Mouse (Mus musculus): ENCODE data around the gene Sec22c. TPM values are rescaled to one million over a fixed set of nuclear protein-coding genes. Genes with fewer than 3 reads are reported as not detected.

The Sec22c gene
- polyA plus RNA-seq, 1 experiment from 2014 or later = 13.9 TPM

DNA sequence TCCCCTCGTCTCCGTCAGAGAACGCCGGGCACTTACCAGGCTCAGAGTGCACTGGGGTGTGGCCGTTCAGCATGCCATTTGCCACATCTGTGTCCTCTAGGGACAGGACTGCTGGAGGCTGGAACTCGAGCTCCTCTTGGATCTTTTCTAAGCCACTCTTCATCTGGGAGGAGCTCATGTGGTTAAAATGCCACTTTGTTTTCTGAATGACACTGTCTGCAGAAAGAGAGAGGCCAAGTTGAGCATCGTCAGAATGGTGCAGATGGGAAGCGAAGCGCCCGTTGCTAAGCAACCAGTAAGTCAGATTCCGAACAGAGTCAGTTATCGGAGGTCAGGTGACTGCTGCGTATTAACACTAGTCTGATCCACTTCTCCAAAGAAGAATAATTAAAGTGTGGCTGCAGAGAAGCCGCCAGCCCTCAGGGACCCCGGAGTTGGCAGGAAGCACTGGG lies 15.1 kb downstream of the Sec22c start:
- WGBS = 83% methylated on average over 15 of the region's 15 CpGs
- H3K27me3 ChIP-seq = no peaks in the 10 kb centered on the region
- no peak overlapping the region for H3K4me2 ChIP-seq
- H3K27ac ChIP-seq = no peak overlapping the region
- H3K36me3 ChIP-seq = peaks cover 83% of the 10 kb centered on the region
- no peak for ATAC-seq (ENCODE audit: insufficient number of reproducible peaks, insufficient read depth, low FRiP score, low TSS enrichment, low read depth)
- H3K9ac ChIP-seq (replicated peaks) = no peak overlapping the region
- no peak overlapping the region for H3K4me3 ChIP-seq (replicated peaks)
- no peaks in the 10 kb centered on the region for H3K4me1 ChIP-seq (replicated peaks)
- no peaks in the 10 kb centered on the region for H3K9me3 ChIP-seq

- Histone ChIP-seq H3K27ac (no peak overlapping the region), H3K4me2 (no peak overlapping the region), H3K4me3 (replicated peaks) (no peak overlapping the region), H3K4me1 (replicated peaks) (0 out of 2 replicates have a peak, but pooled peaks cover 7% of the 10 kb centered on the region), H3K9me3 (no peaks in the 10 kb centered on the region), H3K36me3 (peaks cover 68% of the 10 kb centered on the region), H3K9ac (replicated peaks) (no peak overlapping the region), H3K27me3 (peaks cover 2% of the 10 kb centered on the region; the same call in 1 of the 2 replicates)
- no peak for ATAC-seq (ENCODE audit: insufficient number of reproducible peaks, insufficient read depth, low FRiP score, low TSS enrichment, low read depth)
- 79% methylated on average over 7 of the region's 7 CpGs for WGBS
These were observed 20.6 kb downstream of the Sec22c start for GRCm38 (mm10) chr9:121684702-121685101.

DNA sequence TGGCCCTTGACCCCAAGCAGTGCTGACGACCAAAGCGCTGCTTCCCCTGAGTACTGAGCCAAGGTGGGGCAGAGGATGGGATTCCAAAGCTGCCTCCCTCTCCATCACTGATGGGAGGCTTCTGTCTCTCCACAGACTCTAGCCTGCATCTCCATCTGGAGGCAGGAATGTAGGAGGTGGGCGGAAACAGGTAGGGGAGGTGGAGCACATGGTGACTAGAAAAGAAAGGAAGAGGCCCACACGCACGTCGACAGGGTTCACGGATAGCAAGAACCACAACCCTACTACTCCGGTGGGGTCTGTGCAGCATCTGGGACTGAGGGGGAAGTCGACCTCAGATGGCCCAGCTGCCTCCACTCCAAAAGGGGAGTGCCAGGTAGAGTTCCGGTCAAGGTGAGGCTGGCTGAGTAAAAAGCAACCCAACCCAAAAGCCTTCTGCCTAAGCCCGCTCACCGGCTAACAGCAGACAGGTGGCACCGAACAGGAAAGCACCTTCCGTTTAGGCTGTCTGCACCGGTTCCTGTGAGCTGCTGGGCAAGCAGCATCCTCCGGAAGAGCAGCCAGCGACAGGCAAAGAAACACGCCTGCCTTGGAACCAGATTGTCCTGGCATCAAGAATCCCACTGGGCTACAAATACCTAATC lies 23.1 kb downstream of the Sec22c start:
- Histone ChIP-seq H3K27ac (no peak overlapping the region), H3K4me1 (replicated peaks) (0 out of 2 replicates have a peak, but pooled peaks cover 10% of the 10 kb centered on the region), H3K4me3 (replicated peaks) (no peak overlapping the region), H3K36me3 (peaks cover 44% of the 10 kb centered on the region), H3K9ac (replicated peaks) (no peak overlapping the region), H3K9me3 (no peaks in the 10 kb centered on the region), H3K4me2 (no peak overlapping the region), H3K27me3 (peaks cover 12% of the 10 kb centered on the region; the same call in 1 of the 2 replicates)
- no peak for ATAC-seq (ENCODE audit: insufficient number of reproducible peaks, insufficient read depth, low FRiP score, low TSS enrichment, low read depth)
- 77% methylated on average over 18 of the region's 18 CpGs for WGBS

GRCm38 (mm10) chr9:121681191-121681590 lies 24.1 kb downstream of the Sec22c start:
- peaks cover 12% of the 10 kb centered on the region for H3K27me3 ChIP-seq
- no peak overlapping the region for H3K27ac ChIP-seq
- H3K4me2 ChIP-seq = no peak overlapping the region
- ATAC-seq (ENCODE audit: insufficient number of reproducible peaks, insufficient read depth, low FRiP score, low TSS enrichment, low read depth) = no peak
- no peak overlapping the region for H3K4me3 ChIP-seq (replicated peaks)
- no peak overlapping the region for H3K9ac ChIP-seq (replicated peaks)
- peaks cover 37% of the 10 kb centered on the region for H3K36me3 ChIP-seq
- WGBS = 74% methylated on average over 8 of the region's 8 CpGs
- H3K9me3 ChIP-seq = no peaks in the 10 kb centered on the region
- 0 out of 2 replicates have a peak, but pooled peaks cover 10% of the 10 kb centered on the region for H3K4me1 ChIP-seq (replicated peaks)

DNA sequence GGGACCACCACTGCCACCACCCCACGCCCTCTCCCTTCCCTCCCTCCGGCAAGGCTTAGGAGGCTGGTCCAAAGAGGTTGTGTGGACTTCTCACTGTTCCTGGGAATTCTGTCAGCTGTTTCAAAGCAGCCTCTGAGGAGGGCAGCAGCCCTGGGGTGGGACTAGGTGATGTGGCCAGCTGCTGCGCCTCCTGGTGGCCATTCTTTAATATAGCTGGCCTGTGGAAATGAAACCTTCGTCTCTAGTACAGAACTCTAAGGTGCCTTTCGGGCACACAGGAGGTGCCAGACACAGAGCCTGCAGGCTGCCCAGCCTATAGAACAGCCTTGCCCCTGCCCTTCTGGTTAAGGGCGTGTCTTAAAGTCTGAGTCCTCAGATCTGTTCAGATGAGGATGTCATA lies 25.7 kb downstream of the Sec22c start:
- Histone ChIP-seq H3K27me3 (peaks cover 12% of the 10 kb centered on the region), H3K36me3 (peaks cover 24% of the 10 kb centered on the region), H3K4me1 (replicated peaks) (0 out of 2 replicates have a peak, but pooled peaks cover 10% of the 10 kb centered on the region), H3K4me2 (no peak overlapping the region), H3K27ac (no peak overlapping the region), H3K9me3 (no peaks in the 10 kb centered on the region), H3K4me3 (replicated peaks) (no peak overlapping the region), H3K9ac (replicated peaks) (no peak overlapping the region)
- 18% methylated on average over 6 of the region's 6 CpGs for WGBS
- ATAC-seq (ENCODE audit: insufficient number of reproducible peaks, insufficient read depth, low FRiP score, low TSS enrichment, low read depth) = peak; percentile 61; the same call in 1 of the 2 replicates

GRCm38 (mm10) chr9:121677476-121677875 lies 27.8 kb downstream of the Sec22c start:
- no peak overlapping the region for H3K27ac ChIP-seq
- WGBS = 78% methylated on average over 8 of the region's 8 CpGs
- ATAC-seq (ENCODE audit: insufficient number of reproducible peaks, insufficient read depth, low FRiP score, low TSS enrichment, low read depth) = no peak
- H3K9me3 ChIP-seq = no peaks in the 10 kb centered on the region
- peaks cover 8% of the 10 kb centered on the region for H3K36me3 ChIP-seq
- 0 out of 2 replicates have a peak, but pooled peaks cover 7% of the 10 kb centered on the region for H3K4me1 ChIP-seq (replicated peaks)
- H3K4me3 ChIP-seq (replicated peaks) = no peak overlapping the region
- H3K4me2 ChIP-seq = no peak overlapping the region
- H3K27me3 ChIP-seq = peaks cover 12% of the 10 kb centered on the region
- no peak overlapping the region for H3K9ac ChIP-seq (replicated peaks)

- peaks cover 12% of the 10 kb centered on the region for H3K27me3 ChIP-seq
- peaks cover 11% of the 10 kb centered on the region; the same call in 1 of the 2 replicates for H3K4me1 ChIP-seq (replicated peaks)
- no peaks in the 10 kb centered on the region for H3K9me3 ChIP-seq
- H3K4me2 ChIP-seq = no peak overlapping the region
- no peak overlapping the region for H3K27ac ChIP-seq
- WGBS = 66% methylated on average over 4 of the region's 4 CpGs
- H3K9ac ChIP-seq (replicated peaks) = no peak overlapping the region
- no peak for ATAC-seq (ENCODE audit: insufficient number of reproducible peaks, insufficient read depth, low FRiP score, low TSS enrichment, low read depth)
- H3K4me3 ChIP-seq (replicated peaks) = no peak overlapping the region
- H3K36me3 ChIP-seq = peaks cover 4% of the 10 kb centered on the region; the same call in 1 of the 2 replicates
These were observed 28.2 kb downstream of the Sec22c start for GRCm38 (mm10) chr9:121677069-121677468.

DNA sequence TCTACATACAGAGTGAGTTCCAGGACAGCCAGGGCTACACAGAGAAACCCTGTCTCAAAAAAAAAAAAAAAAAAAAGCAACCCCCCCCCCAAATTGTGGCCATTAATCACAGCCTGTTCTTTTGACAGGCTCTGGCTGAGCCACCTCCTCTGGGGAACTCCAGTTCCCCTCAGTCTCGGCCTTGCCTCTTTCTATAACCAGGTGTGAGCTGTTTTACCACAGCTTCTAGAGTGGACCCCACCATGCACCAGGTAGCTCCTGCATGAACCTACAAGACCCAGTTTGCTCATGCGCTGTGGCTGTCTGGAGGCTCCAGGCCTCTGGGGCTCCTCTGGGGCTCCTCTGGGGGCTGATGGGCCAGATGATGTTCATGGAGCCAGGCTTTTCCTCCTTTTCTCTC lies 29.7 kb downstream of the Sec22c start:
- Histone ChIP-seq H3K4me3 (replicated peaks) (no peak overlapping the region), H3K4me1 (replicated peaks) (peaks cover 8% of the 10 kb centered on the region; the same call in 1 of the 2 replicates), H3K9me3 (no peaks in the 10 kb centered on the region), H3K9ac (replicated peaks) (no peak overlapping the region), H3K27me3 (peaks cover 19% of the 10 kb centered on the region), H3K36me3 (no peaks in the 10 kb centered on the region), H3K4me2 (no peak overlapping the region), H3K27ac (no peak overlapping the region)
- WGBS = 79% methylated on average over 2 of the region's 2 CpGs
- no peak for ATAC-seq (ENCODE audit: insufficient number of reproducible peaks, insufficient read depth, low FRiP score, low TSS enrichment, low read depth)

- H3K9ac ChIP-seq (replicated peaks) = no peak overlapping the region
- no peak overlapping the region for H3K4me2 ChIP-seq
- 83% methylated on average over 9 of the region's 9 CpGs for WGBS
- no peak overlapping the region for H3K4me3 ChIP-seq (replicated peaks)
- peaks cover 10% of the 10 kb centered on the region for H3K4me1 ChIP-seq (replicated peaks)
- no peak overlapping the region for H3K27ac ChIP-seq
- peaks cover 22% of the 10 kb centered on the region for H3K27me3 ChIP-seq
- no peaks in the 10 kb centered on the region for H3K9me3 ChIP-seq
- no peak for ATAC-seq (ENCODE audit: insufficient number of reproducible peaks, insufficient read depth, low FRiP score, low TSS enrichment, low read depth)
- H3K36me3 ChIP-seq = no peaks in the 10 kb centered on the region
These were observed 30.3 kb downstream of the Sec22c start for GRCm38 (mm10) chr9:121675011-121675410.

- H3K4me1 ChIP-seq (replicated peaks) = peaks cover 17% of the 10 kb centered on the region
- H3K4me2 ChIP-seq = no peak overlapping the region
- H3K27me3 ChIP-seq = peaks cover 35% of the 10 kb centered on the region
- H3K9ac ChIP-seq (replicated peaks) = no peak overlapping the region
- no peak for ATAC-seq (ENCODE audit: insufficient number of reproducible peaks, insufficient read depth, low FRiP score, low TSS enrichment, low read depth)
- H3K36me3 ChIP-seq = no peaks in the 10 kb centered on the region
- no peaks in the 10 kb centered on the region for H3K9me3 ChIP-seq
- no peak overlapping the region for H3K27ac ChIP-seq
- 79% methylated on average over 5 of the region's 5 CpGs for WGBS
- no peak overlapping the region for H3K4me3 ChIP-seq (replicated peaks)
These were observed 31.6 kb downstream of the Sec22c start for GRCm38 (mm10) chr9:121673716-121674115.

DNA sequence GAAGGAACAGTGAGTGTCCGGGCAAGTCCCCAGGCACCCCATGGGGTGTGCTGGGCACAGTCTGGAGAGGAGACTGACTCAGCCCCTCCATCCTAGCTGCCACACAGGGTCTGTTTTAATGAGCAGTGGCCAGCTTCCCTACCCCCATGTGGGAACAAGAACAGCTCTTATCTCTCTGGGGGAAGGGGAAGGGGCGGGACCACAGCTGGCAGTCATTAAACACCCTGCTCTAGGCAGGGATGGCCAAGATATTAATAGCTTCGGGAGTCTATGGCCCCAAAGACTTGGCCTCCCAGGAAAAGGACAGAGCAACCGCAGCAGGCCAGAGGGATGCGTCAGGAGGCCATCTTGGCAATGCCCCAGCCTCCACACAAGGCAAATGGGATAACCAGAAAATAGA lies 33.0 kb downstream of the Sec22c start:
- H3K4me2 ChIP-seq = no peak overlapping the region
- no peaks in the 10 kb centered on the region for H3K9me3 ChIP-seq
- H3K27me3 ChIP-seq = peaks cover 40% of the 10 kb centered on the region
- H3K4me1 ChIP-seq (replicated peaks) = peaks cover 19% of the 10 kb centered on the region
- WGBS = 51% methylated on average over 5 of the region's 5 CpGs
- no peak overlapping the region for H3K27ac ChIP-seq
- H3K9ac ChIP-seq (replicated peaks) = no peak overlapping the region
- H3K4me3 ChIP-seq (replicated peaks) = no peak overlapping the region
- ATAC-seq (ENCODE audit: insufficient number of reproducible peaks, insufficient read depth, low FRiP score, low TSS enrichment, low read depth) = no peak
- no peaks in the 10 kb centered on the region for H3K36me3 ChIP-seq

DNA sequence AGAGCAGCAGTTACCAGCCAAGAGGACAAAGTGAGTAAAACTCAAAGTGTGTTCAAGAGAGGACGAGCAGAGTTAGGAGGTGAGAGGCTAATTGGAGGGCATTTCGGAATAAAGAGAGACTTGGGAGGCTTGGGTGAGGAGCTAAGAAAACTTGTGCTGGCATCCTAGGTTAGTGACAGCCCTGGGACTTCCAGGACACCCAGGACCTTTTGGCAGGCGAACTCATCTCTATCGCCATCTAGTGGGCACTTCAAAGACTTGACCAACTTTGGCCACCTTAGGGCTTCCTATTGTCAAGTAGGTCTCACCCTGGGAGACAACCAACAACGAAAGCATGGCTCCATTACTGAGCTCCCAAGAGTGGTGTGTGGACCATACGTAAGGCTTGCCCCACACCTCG lies 34.0 kb downstream of the Sec22c start:
- Histone ChIP-seq H3K4me1 (replicated peaks) (peaks cover 25% of the 10 kb centered on the region), H3K9me3 (no peaks in the 10 kb centered on the region), H3K27ac (no peak overlapping the region), H3K9ac (replicated peaks) (no peak overlapping the region), H3K27me3 (peaks cover 49% of the 10 kb centered on the region), H3K4me3 (replicated peaks) (no peak overlapping the region), H3K36me3 (no peaks in the 10 kb centered on the region), H3K4me2 (no peak overlapping the region)
- no peak for ATAC-seq (ENCODE audit: insufficient number of reproducible peaks, insufficient read depth, low FRiP score, low TSS enrichment, low read depth)
- WGBS = 23% methylated on average over 7 of the region's 7 CpGs
